Mouse (Mus musculus) C2C12 (cell line): ENCODE results near the gene Kansl1. TPM values are rescaled to one million over a fixed set of nuclear protein-coding genes. Genes with fewer than 3 reads are reported as not detected.

ENCODE experiments used
- H3K27me3 ChIP-seq: one replicate; pipeline ENCODE4 v1.6.1; 2011; ENCODE audit not compliant: control insufficient read depth, insufficient read depth, insufficient read length
- H3K36me3 ChIP-seq: one replicate; pipeline ENCODE4 v1.6.1; 2011; ENCODE audit not compliant: control insufficient read depth, insufficient read depth
- H3K4me3 ChIP-seq: one replicate; pipeline ENCODE4 v1.5.1; 2011; ENCODE audit warnings: mild to moderate bottlenecking, control low read depth; ENCODE audit not compliant: poor library complexity, insufficient read depth, severe bottlenecking
- H3K79me2 ChIP-seq: one replicate; pipeline ENCODE4 v1.6.1; 2011; ENCODE audit not compliant: control insufficient read depth, insufficient read depth
- H3K79me3 ChIP-seq: one replicate; pipeline ENCODE4 v1.6.1; 2011; ENCODE audit warnings: low read depth, control low read depth
- H3ac ChIP-seq: one replicate; pipeline ENCODE3; 2011; ENCODE audit warnings: low read depth; ENCODE audit not compliant: control insufficient read depth, insufficient read length
- CEBPB ChIP-seq: IDR thresholded peaks from one replicate; pipeline ENCODE4 v1.6.1; 2011; ENCODE audit warnings: low read depth, mild to moderate bottlenecking, control low read depth, moderate library complexity
- CTCF ChIP-seq: IDR thresholded peaks from one replicate; pipeline ENCODE4 v1.5.1; 2011; ENCODE audit not compliant: control insufficient read depth, insufficient read depth, insufficient read length
- FOSL1 ChIP-seq: IDR thresholded peaks from one replicate; pipeline ENCODE4 v1.8.0; 2011; ENCODE audit warnings: mild to moderate bottlenecking, low read length; ENCODE audit not compliant: poor library complexity, insufficient read depth, severe bottlenecking
- MAX ChIP-seq: IDR thresholded peaks from one replicate; pipeline ENCODE4 v1.6.1; 2011; ENCODE audit warnings: mild to moderate bottlenecking, control low read depth
- MYOD1 ChIP-seq: IDR thresholded peaks from one replicate; pipeline ENCODE4 v1.6.1; 2011; ENCODE audit warnings: low read depth; ENCODE audit not compliant: control insufficient read depth, insufficient read length
- MYOG ChIP-seq: IDR thresholded peaks from one replicate; pipeline ENCODE4 v1.6.1; 2011; ENCODE audit not compliant: control insufficient read depth, insufficient read length; ENCODE audit errors: extremely low read depth
- USF1 ChIP-seq: IDR thresholded peaks from one replicate; pipeline ENCODE4 v1.6.1; 2011; ENCODE audit warnings: low read depth, mild to moderate bottlenecking, control low read depth, moderate library complexity
- polyA plus RNA-seq: library from polyadenylated mRNA; unstranded; fragments of >200 nt; fragmentation: generic; extraction: Trizol; gene quantifications from one replicate; pipeline ENCODE4 v1.2.1, GENCODE M21; 2012; ENCODE audit warnings: missing spikeins

Gene Kansl1
- polyA plus RNA-seq, 1 experiment, result 14.5 TPM

DNA sequence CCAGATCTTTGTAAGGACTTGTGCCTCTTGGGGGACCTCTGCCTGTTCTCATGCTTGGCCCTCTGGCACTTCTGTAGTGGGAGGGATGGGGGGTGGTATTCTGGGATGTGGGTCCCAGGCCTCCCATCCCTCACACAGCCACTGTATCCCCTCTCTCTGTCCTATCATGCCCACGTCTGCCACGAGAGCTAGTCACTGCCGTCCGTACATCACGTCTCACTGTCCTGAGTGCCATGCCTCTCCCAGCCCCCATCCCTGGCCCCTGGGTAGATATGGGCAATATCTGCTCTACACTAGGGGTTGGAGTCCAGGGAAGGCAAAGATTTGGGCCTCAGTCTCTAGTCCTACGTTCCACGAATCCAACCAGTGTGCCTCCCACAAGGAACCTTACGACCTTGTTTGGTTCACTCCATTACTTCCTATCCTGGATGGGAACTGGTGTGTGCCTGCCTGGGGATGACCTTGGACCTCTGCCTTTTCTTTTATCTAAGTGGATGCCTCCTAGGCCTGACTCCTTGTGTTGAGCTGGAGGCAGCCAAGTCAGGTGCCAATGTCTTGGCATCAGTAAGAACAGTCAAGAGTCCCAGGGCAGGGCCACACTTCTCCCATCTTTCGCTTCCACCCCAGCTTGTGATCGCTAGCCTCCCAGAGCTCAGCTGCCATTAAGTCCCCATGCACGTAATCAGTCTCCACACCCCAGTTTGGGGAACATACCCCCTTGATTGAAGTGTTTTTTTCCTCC, 139.3 kb downstream of the Kansl1 start:
- no peaks in the 10 kb centered on the region for H3K27me3 ChIP-seq
- TF ChIP-seq USF1 (no peak), MAX (no peak), MYOG (no peak), FOSL1 (no peak), MYOD1 (no peak), CTCF (no peak), CEBPB (no peak)
- no peaks in the 10 kb centered on the region for H3K79me2 ChIP-seq
- no peak overlapping the region for H3ac ChIP-seq
- peaks cover 28% of the 10 kb centered on the region for H3K36me3 ChIP-seq
- H3K79me3 ChIP-seq, result no peaks in the 10 kb centered on the region
- H3K4me3 ChIP-seq, result no peak overlapping the region

DNA sequence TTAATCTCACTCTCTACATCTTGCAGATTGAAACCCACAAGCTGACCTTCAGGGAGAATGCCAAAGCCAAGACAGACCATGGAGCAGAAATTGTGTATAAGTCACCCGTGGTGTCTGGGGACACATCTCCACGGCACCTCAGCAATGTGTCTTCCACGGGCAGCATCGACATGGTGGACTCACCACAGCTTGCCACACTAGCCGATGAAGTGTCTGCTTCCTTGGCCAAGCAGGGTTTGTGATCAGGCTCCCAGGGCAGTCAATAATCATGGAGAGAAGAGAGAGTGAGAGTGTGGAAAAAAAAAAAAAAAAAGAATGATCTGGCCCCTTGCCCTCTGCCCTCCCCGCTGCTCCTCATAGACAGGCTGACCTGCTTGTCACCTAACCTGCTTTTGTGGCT, 140.7 kb downstream of the Kansl1 start:
- Histone ChIP-seq H3K27me3 (no peaks in the 10 kb centered on the region), H3K79me2 (no peaks in the 10 kb centered on the region), H3K36me3 (peaks cover 14% of the 10 kb centered on the region), H3ac (no peak overlapping the region), H3K79me3 (no peaks in the 10 kb centered on the region), H3K4me3 (no peak overlapping the region)
- no peak for TF ChIP-seq CEBPB
- no peak for TF ChIP-seq MAX

DNA sequence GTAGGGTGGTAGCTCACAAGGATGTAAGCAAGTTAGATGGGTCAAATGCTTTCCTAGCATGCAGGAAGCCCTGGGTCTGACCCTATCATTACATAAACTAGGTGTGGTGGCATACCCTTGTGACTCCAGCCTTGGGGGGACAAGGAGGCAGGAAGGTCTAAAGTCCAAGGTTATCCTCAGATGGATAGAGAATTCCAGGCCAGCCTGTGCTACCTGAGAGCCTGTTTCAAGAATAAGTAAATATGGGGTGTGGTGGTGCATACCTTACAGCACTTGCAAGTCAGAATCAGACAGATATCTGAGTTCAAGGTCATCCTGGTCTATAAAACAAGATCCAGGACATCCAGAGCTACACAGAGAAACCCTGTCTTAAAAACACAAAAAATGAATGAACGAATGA, 141.2 kb downstream of the Kansl1 start:
- TF ChIP-seq MYOD1 (no peak), MYOG (no peak), MAX (no peak), USF1 (no peak), FOSL1 (no peak), CEBPB (no peak), CTCF (no peak)
- Histone ChIP-seq H3K79me2 (no peaks in the 10 kb centered on the region), H3K79me3 (no peaks in the 10 kb centered on the region), H3K36me3 (peaks cover 11% of the 10 kb centered on the region), H3ac (no peak overlapping the region), H3K4me3 (no peak overlapping the region), H3K27me3 (no peaks in the 10 kb centered on the region)

DNA sequence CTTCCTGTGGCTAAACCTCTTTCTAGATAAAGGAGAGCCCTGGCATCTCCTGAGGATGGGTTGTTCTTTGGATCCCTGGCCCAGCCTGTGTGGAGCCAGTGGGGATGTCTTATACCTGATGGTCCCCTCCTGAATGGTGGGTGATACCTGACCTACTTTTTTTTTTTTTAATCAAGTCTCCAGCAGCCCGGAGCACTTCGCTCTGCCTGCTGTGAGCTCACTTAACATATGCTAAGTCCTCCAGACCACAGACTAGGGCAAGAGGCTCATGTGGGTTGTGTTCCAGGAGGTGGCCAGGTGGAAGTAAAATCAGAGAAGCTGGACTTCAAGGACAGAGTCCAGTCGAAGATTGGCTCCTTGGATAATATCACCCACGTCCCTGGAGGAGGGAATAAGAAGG, 146.5 kb downstream of the Kansl1 start:
- TF ChIP-seq MYOG (no peak), CEBPB (no peak), MYOD1 (no peak)
- Histone ChIP-seq H3K79me2 (no peaks in the 10 kb centered on the region), H3K36me3 (no peaks in the 10 kb centered on the region), H3K4me3 (no peak overlapping the region), H3K79me3 (no peaks in the 10 kb centered on the region), H3K27me3 (no peaks in the 10 kb centered on the region), H3ac (no peak overlapping the region)

DNA sequence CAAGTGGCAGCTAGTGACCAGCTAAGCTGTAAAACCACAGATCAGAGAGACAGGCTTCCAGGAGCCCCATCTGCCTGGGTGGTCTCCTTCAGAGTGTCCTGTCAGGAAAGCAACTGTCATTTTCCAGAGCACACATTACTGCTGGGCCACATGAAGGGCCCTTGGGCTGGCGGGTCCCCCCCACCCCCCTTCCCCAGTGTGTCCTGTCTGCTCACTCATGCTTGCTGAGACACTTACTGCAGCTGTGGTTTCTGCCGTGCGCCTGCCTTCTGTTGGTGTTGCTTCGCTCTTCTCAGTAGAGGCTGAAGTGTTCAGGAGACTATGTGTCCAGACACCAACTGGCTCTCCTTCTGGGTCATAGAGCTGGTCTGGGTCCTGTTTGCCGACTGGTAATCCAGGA, 148.2 kb downstream of the Kansl1 start:
- TF ChIP-seq MAX, result no peak
- TF ChIP-seq USF1, result no peak
- no peak for TF ChIP-seq CTCF
- TF ChIP-seq FOSL1, result no peak
- no peak for TF ChIP-seq CEBPB
- TF ChIP-seq MYOG, result no peak
- no peak for TF ChIP-seq MYOD1
- H3K27me3 ChIP-seq, result no peaks in the 10 kb centered on the region
- H3K4me3 ChIP-seq, result no peak overlapping the region
- H3ac ChIP-seq, result no peak overlapping the region
- no peaks in the 10 kb centered on the region for H3K36me3 ChIP-seq
- no peaks in the 10 kb centered on the region for H3K79me3 ChIP-seq
- no peaks in the 10 kb centered on the region for H3K79me2 ChIP-seq
